ENCODE assay signal across 11 mouse cellular contexts in genomic region chr4:75063275-75063674, GRCm38 (mm10).
DNase-seq lines count a peak whose midpoint lies in the region; ATAC-seq and TF ChIP-seq lines count a peak whose summit lies in the region.
"Had no signal": no experiment of that assay in that cellular context is flagged by ENCODE, and none has a peak within 500 bp of the region (broad histone marks: within the 10 kb centered on the region; RNA-seq: fewer than 3 reads in every experiment).

No protein-coding gene starts in this region.

- DNase-seq in forebrain, embryonic 14.5 days (ENCODE audit: low spot score), result peak; percentile 77
- DNase-seq in lung, embryonic 14.5 days, result peak; percentile 65
- no peak for DNase-seq in lung, postnatal 10 days
- DNase-seq in brain, adult 2 months (ENCODE audit: low read depth, low spot score), result peak; percentile 35
- DNase-seq in retina, postnatal 1 day, result peak; percentile 50
- DNase-seq in ovary, postnatal 10 days (ENCODE audit: low spot score), result no peak
- no peak for DNase-seq in left cerebral cortex, adult 9 months (ENCODE audit: low spot score in 2 of 2)

- ATAC-seq in forebrain, embryonic 14.5 days, result no peak
- no peak for ATAC-seq in forebrain, embryonic 13.5 days
- no peak for ATAC-seq in lung, embryonic 14.5 days (ENCODE audit: insufficient read depth)

- TF ChIP-seq CTCF in lung, embryonic 14.5 days (IDR thresholded peaks at IDR 0.05; ENCODE audit: low read depth), result peak; percentile 49

- H3K4me1 ChIP-seq in forebrain, embryonic 14.5 days (ENCODE audit: control insufficient read depth, insufficient read depth, low read length), result no peaks in the 10 kb centered on the region
- no peaks in the 10 kb centered on the region for H3K4me1 ChIP-seq in forebrain, embryonic 13.5 days
- H3K4me1 ChIP-seq in lung, embryonic 14.5 days (ENCODE audit: insufficient read depth), result no peaks in the 10 kb centered on the region
- H3K4me1 ChIP-seq: hindbrain, embryonic 10.5 days; limb, embryonic 15.5 days had no signal

- no peak overlapping the region for H3K4me2 ChIP-seq in forebrain, embryonic 14.5 days (ENCODE audit: low read length)
- H3K4me2 ChIP-seq in forebrain, embryonic 13.5 days, result no peak overlapping the region
- H3K4me2 ChIP-seq in lung, embryonic 14.5 days, result no peak overlapping the region
- H3K4me2 ChIP-seq: limb, embryonic 15.5 days had no signal

- H3K9ac ChIP-seq in forebrain, embryonic 14.5 days (ENCODE audit: low read length), result no peak overlapping the region
- H3K9ac ChIP-seq in forebrain, embryonic 13.5 days, result no peak overlapping the region
- H3K9ac ChIP-seq in lung, embryonic 14.5 days, result no peak overlapping the region
- H3K9ac ChIP-seq: limb, embryonic 15.5 days had no signal

- no peak overlapping the region for H3K4me3 ChIP-seq in forebrain, embryonic 14.5 days (ENCODE audit: low read depth, low read length)
- H3K4me3 ChIP-seq in forebrain, embryonic 13.5 days, result no peak overlapping the region
- no peak overlapping the region for H3K4me3 ChIP-seq in lung, embryonic 14.5 days (ENCODE audit: low read depth, low read length)
- H3K4me3 ChIP-seq: hindbrain, embryonic 10.5 days; limb, embryonic 15.5 days had no signal

- WGBS in forebrain, embryonic 14.5 days, result 87% methylated on average over 2 of the region's 2 CpGs
- 84% methylated on average over 2 of the region's 2 CpGs for WGBS in forebrain, embryonic 13.5 days
- 74% methylated on average over 2 of the region's 2 CpGs for WGBS in lung, embryonic 14.5 days

- no peak overlapping the region for H3K27ac ChIP-seq in forebrain, embryonic 14.5 days (ENCODE audit: low read depth, low read length)
- no peak overlapping the region for H3K27ac ChIP-seq in forebrain, embryonic 13.5 days
- H3K27ac ChIP-seq in lung, embryonic 14.5 days (ENCODE audit: low read depth), result no peak overlapping the region
- H3K27ac ChIP-seq: hindbrain, embryonic 10.5 days; limb, embryonic 15.5 days had no signal

- no peaks in the 10 kb centered on the region for H3K36me3 ChIP-seq in forebrain, embryonic 14.5 days (ENCODE audit: control insufficient read depth, insufficient read depth, low read length)
- no peaks in the 10 kb centered on the region for H3K36me3 ChIP-seq in forebrain, embryonic 13.5 days (ENCODE audit: poor library complexity, severe bottlenecking)
- H3K36me3 ChIP-seq in lung, embryonic 14.5 days (ENCODE audit: insufficient read depth), result no peaks in the 10 kb centered on the region
- H3K36me3 ChIP-seq: G1E; hindbrain, embryonic 10.5 days; limb, embryonic 15.5 days had no signal

- no peaks in the 10 kb centered on the region for H3K27me3 ChIP-seq in forebrain, embryonic 14.5 days (replicated peaks; ENCODE audit: control insufficient read depth, insufficient read depth, low read length)
- no peaks in the 10 kb centered on the region for H3K27me3 ChIP-seq in forebrain, embryonic 13.5 days
- H3K27me3 ChIP-seq in lung, embryonic 14.5 days (ENCODE audit: insufficient read depth, low read length), result no peaks in the 10 kb centered on the region
- H3K27me3 ChIP-seq: limb, embryonic 15.5 days had no signal

- no peaks in the 10 kb centered on the region for H3K9me3 ChIP-seq in forebrain, embryonic 14.5 days (replicated peaks; ENCODE audit: control insufficient read depth, low read length)
- no peaks in the 10 kb centered on the region for H3K9me3 ChIP-seq in forebrain, embryonic 13.5 days (replicated peaks)
- H3K9me3 ChIP-seq in lung, embryonic 14.5 days (ENCODE audit: low read depth, low read length), result no peaks in the 10 kb centered on the region
- H3K9me3 ChIP-seq: G1E; hindbrain, embryonic 10.5 days; limb, embryonic 15.5 days had no signal

Comparison
In these comparisons a context has a peak if more than half of its experiments do, and no peak if none do; other contexts are left out.
1. DNase-seq: peak in forebrain, embryonic 14.5 days (single experiment), lung, embryonic 14.5 days (single experiment), brain, adult 2 months (single experiment) and retina, postnatal 1 day (single experiment); none in lung, postnatal 10 days (single experiment), ovary, postnatal 10 days (single experiment) and left cerebral cortex, adult 9 months (0 of 2).